Mouse (Mus musculus): ENCODE measurements at regions not wholly inside any gene's neighbourhood (a gene's known extent, or its start where the extent isn't known, plus 50 kb on each side); places are given as distances from the start of the nearest gene placed in this dataset.

DNA sequence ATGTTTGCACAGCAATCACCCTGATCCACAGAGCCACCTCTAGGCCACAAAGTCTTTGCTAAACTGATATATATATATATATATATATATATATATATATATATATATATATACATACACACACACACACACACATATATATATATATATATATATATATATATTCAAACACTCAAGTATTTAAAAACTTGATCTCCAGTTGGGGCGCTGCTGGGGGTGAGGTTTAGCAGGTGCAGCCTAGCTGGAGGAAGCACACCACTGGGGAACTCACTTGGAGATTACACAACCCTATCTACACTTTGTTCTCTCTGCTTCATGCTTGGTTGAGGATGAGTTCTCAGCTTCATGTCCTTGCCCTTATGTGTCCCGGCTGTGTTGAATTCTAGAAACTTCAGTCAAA lies 153.6 kb upstream of the Sdk2 start:
- H3K4me3 ChIP-seq (ENCODE audit: low read depth, low read length) = no peak overlapping the region
- H3K36me3 ChIP-seq (replicated peaks) = no peaks in the 10 kb centered on the region
- DNase-seq (ENCODE audit: low spot score) = no peak
- H3K27me3 ChIP-seq (ENCODE audit: insufficient read depth, low read length) = no peaks in the 10 kb centered on the region
- H3K9me3 ChIP-seq (replicated peaks) = peaks cover 86% of the 10 kb centered on the region
- no peak for ATAC-seq (ENCODE audit: extremely low read depth, insufficient number of reproducible peaks, low FRiP score, poor library complexity, severe bottlenecking)
- no peaks in the 10 kb centered on the region for H3K4me1 ChIP-seq (ENCODE audit: insufficient read depth, low read depth, low read length)
- TF ChIP-seq CTCF (IDR thresholded peaks at IDR 0.05; ENCODE audit: low read depth, low read length) (no peak), GATA1 (IDR thresholded peaks at IDR 0.05; ENCODE audit: borderline replicate concordance, low read length) (no peak), POLR2AphosphoS5 (IDR thresholded peaks at IDR 0.05; ENCODE audit: insufficient replicate concordance, low read depth, low read length) (no peak), GATA2 (IDR thresholded peaks at IDR 0.05; ENCODE audit: borderline replicate concordance, low read depth, low read length) (no peak), TAL1 (conservative IDR thresholded peaks at IDR 0.05; ENCODE audit: low read depth, low read length) (no peak)

DNA sequence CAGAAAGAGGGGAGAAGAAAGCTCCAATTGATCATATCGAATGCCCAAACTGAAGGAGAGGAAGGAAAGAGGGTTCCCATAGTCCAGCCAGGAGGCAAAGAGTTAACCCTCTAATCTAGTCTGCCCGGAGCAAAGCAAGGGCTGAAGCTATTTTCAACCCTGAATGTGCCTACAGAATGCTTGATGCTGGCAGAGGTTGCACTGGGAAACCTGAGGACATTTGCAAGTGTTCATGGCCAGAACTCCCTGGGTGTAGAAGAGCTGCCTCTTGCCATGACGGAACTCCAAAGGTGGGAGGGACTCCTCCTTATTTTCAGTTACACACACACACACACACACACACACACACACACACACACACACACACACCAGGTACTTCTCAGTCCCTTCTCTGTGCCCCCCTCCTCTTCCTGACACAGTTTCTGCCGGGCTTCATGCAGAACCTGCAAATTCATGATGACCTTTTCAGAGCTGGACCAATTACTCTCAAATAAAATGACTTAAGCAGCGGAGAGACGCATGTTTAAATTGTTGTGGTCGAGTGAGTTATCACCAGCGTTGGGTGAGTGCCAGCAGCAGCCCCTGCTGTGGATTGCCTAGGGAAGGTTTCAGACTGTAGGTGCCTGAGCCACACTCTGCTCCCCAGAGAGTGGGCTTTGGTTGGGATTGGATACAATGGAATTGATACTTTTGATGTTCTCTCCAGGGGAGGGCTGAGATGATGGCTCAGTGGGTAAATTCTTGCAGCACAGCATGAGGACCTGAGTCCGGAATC lies 152.1 kb upstream of the Sdk2 start:
- Histone ChIP-seq H3K36me3 (replicated peaks) (no peaks in the 10 kb centered on the region), H3K4me1 (ENCODE audit: insufficient read depth, low read depth, low read length) (no peaks in the 10 kb centered on the region), H3K4me3 (ENCODE audit: low read depth, low read length) (no peak overlapping the region), H3K27me3 (ENCODE audit: insufficient read depth, low read length) (no peaks in the 10 kb centered on the region), H3K9me3 (replicated peaks) (peaks cover 86% of the 10 kb centered on the region)
- TF ChIP-seq POLR2AphosphoS5 (IDR thresholded peaks at IDR 0.05; ENCODE audit: insufficient replicate concordance, low read depth, low read length) (no peak), CTCF (IDR thresholded peaks at IDR 0.05; ENCODE audit: low read depth, low read length) (no peak), GATA1 (IDR thresholded peaks at IDR 0.05; ENCODE audit: borderline replicate concordance, low read length) (no peak), TAL1 (conservative IDR thresholded peaks at IDR 0.05; ENCODE audit: low read depth, low read length) (no peak), GATA2 (IDR thresholded peaks at IDR 0.05; ENCODE audit: borderline replicate concordance, low read depth, low read length) (no peak)
- no peak for DNase-seq (ENCODE audit: low spot score)
- ATAC-seq (ENCODE audit: extremely low read depth, insufficient number of reproducible peaks, low FRiP score, poor library complexity, severe bottlenecking) = no peak

- Histone ChIP-seq H3K27me3 (ENCODE audit: insufficient read depth, low read length) (no peaks in the 10 kb centered on the region), H3K4me3 (ENCODE audit: low read depth, low read length) (no peak overlapping the region), H3K36me3 (replicated peaks) (no peaks in the 10 kb centered on the region), H3K9me3 (replicated peaks) (peaks cover 88% of the 10 kb centered on the region), H3K4me1 (ENCODE audit: insufficient read depth, low read depth, low read length) (no peaks in the 10 kb centered on the region)
- TF ChIP-seq POLR2AphosphoS5 (IDR thresholded peaks at IDR 0.05; ENCODE audit: insufficient replicate concordance, low read depth, low read length) (no peak), GATA1 (IDR thresholded peaks at IDR 0.05; ENCODE audit: borderline replicate concordance, low read length) (no peak), TAL1 (conservative IDR thresholded peaks at IDR 0.05; ENCODE audit: low read depth, low read length) (no peak), GATA2 (IDR thresholded peaks at IDR 0.05; ENCODE audit: borderline replicate concordance, low read depth, low read length) (no peak), CTCF (IDR thresholded peaks at IDR 0.05; ENCODE audit: low read depth, low read length) (no peak)
- ATAC-seq (ENCODE audit: extremely low read depth, insufficient number of reproducible peaks, low FRiP score, poor library complexity, severe bottlenecking) (no peak), DNase-seq (ENCODE audit: low spot score) (no peak)
Measured at GRCm38 (mm10) chr11:114217245-114217757, 150.5 kb upstream of the Sdk2 start.

DNA sequence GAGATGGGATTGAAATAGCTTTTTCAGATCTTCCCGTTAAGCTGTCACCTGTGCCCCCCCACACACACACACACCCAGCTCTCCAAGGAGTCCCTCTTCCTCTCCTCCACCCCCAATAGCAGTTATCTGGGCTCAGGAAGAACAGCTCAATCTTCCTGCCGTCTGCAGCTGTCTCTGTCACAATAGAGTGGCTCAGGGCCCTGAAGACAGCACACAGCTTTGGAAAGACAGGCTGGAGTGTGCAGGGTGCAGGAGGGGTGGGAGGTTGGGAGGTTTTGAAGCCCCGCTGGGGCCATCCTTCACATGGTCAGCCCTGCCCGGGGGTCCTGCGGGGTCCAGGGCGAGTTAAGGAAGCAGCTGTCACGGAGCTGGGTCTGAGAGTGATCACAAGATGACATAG lies 149.6 kb upstream of the Sdk2 start:
- Histone ChIP-seq H3K27me3 (ENCODE audit: insufficient read depth, low read length) (no peaks in the 10 kb centered on the region), H3K4me3 (ENCODE audit: low read depth, low read length) (no peak overlapping the region), H3K9me3 (replicated peaks) (peaks cover 88% of the 10 kb centered on the region), H3K4me1 (ENCODE audit: insufficient read depth, low read depth, low read length) (no peaks in the 10 kb centered on the region), H3K36me3 (replicated peaks) (no peaks in the 10 kb centered on the region)
- TF ChIP-seq GATA1 (IDR thresholded peaks at IDR 0.05; ENCODE audit: borderline replicate concordance, low read length) = no peak
- TF ChIP-seq TAL1 (conservative IDR thresholded peaks at IDR 0.05; ENCODE audit: low read depth, low read length) = no peak
- TF ChIP-seq GATA2 (IDR thresholded peaks at IDR 0.05; ENCODE audit: borderline replicate concordance, low read depth, low read length) = no peak
- no peak for TF ChIP-seq POLR2AphosphoS5 (IDR thresholded peaks at IDR 0.05; ENCODE audit: insufficient replicate concordance, low read depth, low read length)
- DNase-seq (ENCODE audit: low spot score) (no peak), ATAC-seq (ENCODE audit: extremely low read depth, insufficient number of reproducible peaks, low FRiP score, poor library complexity, severe bottlenecking) (no peak)

GRCm38 (mm10) chr11:114215256-114215655 lies 148.4 kb upstream of the Sdk2 start:
- H3K4me1 ChIP-seq (ENCODE audit: insufficient read depth, low read depth, low read length) = no peaks in the 10 kb centered on the region
- no peaks in the 10 kb centered on the region for H3K36me3 ChIP-seq (replicated peaks)
- TF ChIP-seq TAL1 (conservative IDR thresholded peaks at IDR 0.05; ENCODE audit: low read depth, low read length) (no peak), POLR2AphosphoS5 (IDR thresholded peaks at IDR 0.05; ENCODE audit: insufficient replicate concordance, low read depth, low read length) (no peak), CTCF (IDR thresholded peaks at IDR 0.05; ENCODE audit: low read depth, low read length) (no peak), GATA2 (IDR thresholded peaks at IDR 0.05; ENCODE audit: borderline replicate concordance, low read depth, low read length) (no peak), GATA1 (IDR thresholded peaks at IDR 0.05; ENCODE audit: borderline replicate concordance, low read length) (no peak)
- no peaks in the 10 kb centered on the region for H3K27me3 ChIP-seq (ENCODE audit: insufficient read depth, low read length)
- H3K4me3 ChIP-seq (ENCODE audit: low read depth, low read length) = no peak overlapping the region
- peaks cover 92% of the 10 kb centered on the region for H3K9me3 ChIP-seq (replicated peaks)
- ATAC-seq (ENCODE audit: extremely low read depth, insufficient number of reproducible peaks, low FRiP score, poor library complexity, severe bottlenecking) (no peak), DNase-seq (ENCODE audit: low spot score) (no peak)

DNA sequence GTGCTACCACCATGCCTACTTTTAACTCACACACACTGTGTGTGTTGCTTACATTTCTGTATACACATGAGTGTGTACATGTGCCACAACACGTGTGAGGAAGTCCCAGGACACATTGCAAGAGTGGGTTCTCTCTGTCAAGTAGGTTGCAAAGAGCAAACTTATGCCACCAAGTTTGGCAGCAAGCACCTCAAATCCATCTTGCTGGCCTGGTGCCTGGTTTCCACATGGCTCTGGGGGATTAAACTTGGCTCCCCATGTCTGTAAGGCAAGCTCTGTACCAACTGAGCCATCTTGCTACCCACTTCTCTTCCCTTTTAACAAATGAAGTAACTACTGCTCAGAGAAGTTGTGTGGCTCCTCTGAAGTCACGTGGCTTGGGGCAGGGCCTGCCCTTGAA lies 145.3 kb upstream of the Sdk2 start:
- H3K4me1 ChIP-seq (ENCODE audit: insufficient read depth, low read depth, low read length) = no peaks in the 10 kb centered on the region
- no peak for ATAC-seq (ENCODE audit: extremely low read depth, insufficient number of reproducible peaks, low FRiP score, poor library complexity, severe bottlenecking)
- no peaks in the 10 kb centered on the region for H3K36me3 ChIP-seq (replicated peaks)
- DNase-seq (ENCODE audit: low spot score) = no peak
- H3K4me3 ChIP-seq (ENCODE audit: low read depth, low read length) = no peak overlapping the region
- H3K9me3 ChIP-seq (replicated peaks) = peaks cover 80% of the 10 kb centered on the region
- no peak for TF ChIP-seq CTCF (IDR thresholded peaks at IDR 0.05; ENCODE audit: low read depth, low read length)
- no peak for TF ChIP-seq GATA1 (IDR thresholded peaks at IDR 0.05; ENCODE audit: borderline replicate concordance, low read length)
- TF ChIP-seq POLR2AphosphoS5 (IDR thresholded peaks at IDR 0.05; ENCODE audit: insufficient replicate concordance, low read depth, low read length) = no peak
- TF ChIP-seq TAL1 (conservative IDR thresholded peaks at IDR 0.05; ENCODE audit: low read depth, low read length) = no peak
- H3K27me3 ChIP-seq (ENCODE audit: insufficient read depth, low read length) = no peaks in the 10 kb centered on the region

All from G1E (cell line).